Comparison of ENCODE assay signal across 24 mouse cellular contexts in the genomic region with DNA sequence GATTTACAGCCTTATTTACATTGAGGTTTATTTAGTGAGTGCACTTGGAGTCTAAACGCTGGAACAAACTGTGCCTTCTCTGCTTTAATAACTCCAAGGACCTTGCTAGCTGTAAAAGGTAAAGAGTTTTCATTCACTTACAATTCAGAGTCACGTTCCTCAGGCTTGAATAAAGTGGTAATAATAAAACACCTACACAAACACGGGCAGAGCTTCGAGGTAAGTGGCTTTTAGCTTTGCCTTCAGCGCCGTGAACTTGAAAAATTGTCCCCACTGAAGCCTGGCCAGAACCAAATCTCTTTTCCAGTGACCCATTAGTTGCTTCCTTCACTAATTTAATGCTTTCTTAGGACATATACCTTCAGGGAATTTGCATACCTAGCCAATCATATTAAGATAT.
DNase-seq lines count a peak whose midpoint lies in the region; ATAC-seq lines count a peak whose summit lies in the region.
"Had no signal": no experiment of that assay in that cellular context is flagged by ENCODE, and none has a peak within 500 bp of the region (broad histone marks: within the 10 kb centered on the region; RNA-seq: fewer than 3 reads in every experiment).

No protein-coding gene starts in this region.

- no peaks in the 10 kb centered on the region for H3K27me3 ChIP-seq in kidney, embryonic 14.5 days (ENCODE audit: control insufficient read depth, insufficient read depth, low read length)
- H3K27me3 ChIP-seq: embryonic facial prominence, embryonic 13.5 days; embryonic facial prominence, embryonic 15.5 days; forebrain, embryonic 12.5 days had no signal

- H3K9me3 ChIP-seq in kidney, embryonic 14.5 days (ENCODE audit: control insufficient read depth, low read length): no peaks in the 10 kb centered on the region
- H3K9me3 ChIP-seq: embryonic facial prominence, embryonic 13.5 days; embryonic facial prominence, embryonic 15.5 days; forebrain, embryonic 10.5 days; forebrain, embryonic 12.5 days had no signal

- H3K9ac ChIP-seq in kidney, embryonic 14.5 days (ENCODE audit: low read depth, low read length): no peak overlapping the region
- H3K9ac ChIP-seq: embryonic facial prominence, embryonic 13.5 days; embryonic facial prominence, embryonic 15.5 days; forebrain, embryonic 12.5 days had no signal

- no peaks in the 10 kb centered on the region for H3K36me3 ChIP-seq in kidney, embryonic 14.5 days (ENCODE audit: control insufficient read depth, insufficient read depth, low read length)
- H3K36me3 ChIP-seq: embryonic facial prominence, embryonic 13.5 days; embryonic facial prominence, embryonic 15.5 days; forebrain, embryonic 10.5 days; forebrain, embryonic 12.5 days had no signal

- no peak for ATAC-seq in kidney, embryonic 14.5 days (ENCODE audit: low FRiP score, low TSS enrichment)
- ATAC-seq: forebrain, embryonic 14.5 days; forebrain, embryonic 16.5 days had no signal

- no peak overlapping the region for H3K4me2 ChIP-seq in kidney, embryonic 14.5 days (replicated peaks; ENCODE audit: low read depth, low read length)
- H3K4me2 ChIP-seq: embryonic facial prominence, embryonic 13.5 days; embryonic facial prominence, embryonic 15.5 days; forebrain, embryonic 12.5 days had no signal

- WGBS in kidney, embryonic 14.5 days: 72% methylated on average over 6 of the region's 6 CpGs

- DNase-seq in kidney, adult 18-20 months: peak; percentile 11
- DNase-seq in kidney, adult 8-10 months: peak; percentile 25 to 59
- DNase-seq in kidney, postnatal 4 days: no peak
- peak; percentile 44 for DNase-seq in kidney, postnatal 14 days
- peak; percentile 11 to 62 for DNase-seq in kidney, postnatal 25 days
- no peak for DNase-seq in cerebellum, postnatal 14 days
- DNase-seq in ovary, postnatal 10 days (ENCODE audit: low spot score): no peak
- DNase-seq: adrenal gland, adult 2 months; adrenal gland, postnatal 10 days; adrenal gland, postnatal 25 days; cerebellum, adult 11-12 months; cerebellum, adult 2 months; cerebellum, adult 9-10 months; cerebellum, postnatal 10 days; cerebellum, postnatal 36 days; embryo, embryonic 11 days had no signal

- H3K4me1 ChIP-seq in kidney, embryonic 14.5 days (ENCODE audit: control insufficient read depth, insufficient read depth, low read length): no peaks in the 10 kb centered on the region
- H3K4me1 ChIP-seq: embryonic facial prominence, embryonic 13.5 days; embryonic facial prominence, embryonic 15.5 days; forebrain, embryonic 10.5 days; forebrain, embryonic 12.5 days had no signal

- H3K27ac ChIP-seq in kidney, embryonic 14.5 days (ENCODE audit: low read depth, low read length): no peak overlapping the region
- H3K27ac ChIP-seq: embryonic facial prominence, embryonic 13.5 days; embryonic facial prominence, embryonic 15.5 days; forebrain, embryonic 10.5 days; forebrain, embryonic 12.5 days had no signal

- H3K4me3 ChIP-seq in kidney, embryonic 14.5 days (ENCODE audit: low read length): no peak overlapping the region
- H3K4me3 ChIP-seq: embryonic facial prominence, embryonic 13.5 days; embryonic facial prominence, embryonic 15.5 days; erythroblast, embryonic 14.5 days; forebrain, embryonic 10.5 days; forebrain, embryonic 12.5 days had no signal

Comparison
In these comparisons a context has a peak if more than half of its experiments do, and no peak if none do; other contexts are left out.
1. DNase-seq: peak in kidney, adult 18-20 months (single experiment), kidney, adult 8-10 months (2 of 2), kidney, postnatal 14 days (single experiment) and kidney, postnatal 25 days (2 of 2); none in kidney, postnatal 4 days (0 of 2), cerebellum, postnatal 14 days (0 of 2) and ovary, postnatal 10 days (single experiment).